Mouse (Mus musculus): Measurements from ENCODE around the gene Stxbp5. TPM values are rescaled to one million over a fixed set of nuclear protein-coding genes. Genes with fewer than 3 reads are reported as not detected.

Gene Stxbp5
- 4.4 and 4.9 TPM in 2 replicates for polyA plus RNA-seq (2014; fragmentation: Nextera tagmentation; extraction: Ambion mirVana)

GRCm38 (mm10) chr10:9901071-9901696 is at the start of gene Stxbp5:
Stxbp5 (minus strand) TSS chr10:9901079.
- peak within 1 kb of the TSS; percentile 96 for H3K4me2 ChIP-seq (ENCODE audit: low read depth, severe bottlenecking)
- no peaks in the 10 kb centered on the region for H3K9me3 ChIP-seq (ENCODE audit: control insufficient read depth, low read length)
- H3K27ac ChIP-seq (replicated peaks; ENCODE audit: low read depth, low read length): peak within 1 kb of the TSS; percentile 76; the same call in 1 of the 2 replicates
- peaks cover 8% of the 10 kb centered on the region; the same call in 1 of the 2 replicates for H3K4me1 ChIP-seq (ENCODE audit: control insufficient read depth, insufficient read depth, low read length)
- H3K36me3 ChIP-seq (ENCODE audit: control insufficient read depth, insufficient read depth, low read length): no peaks in the 10 kb centered on the region
- WGBS: 0% methylated on average over 41 of the region's 52 CpGs
- no peaks in the 10 kb centered on the region for H3K27me3 ChIP-seq (ENCODE audit: control insufficient read depth, insufficient read depth, low read length)
- H3K4me3 ChIP-seq (ENCODE audit: low read depth, low read length): peak within 1 kb of the TSS; percentile 61
- DNase-seq (ENCODE audit: low spot score): peak; percentile 83
- peak; percentile 71 for ATAC-seq (ENCODE audit: insufficient number of reproducible peaks, low FRiP score, low TSS enrichment, low read depth)
- peak within 1 kb of the TSS; percentile 89 for H3K9ac ChIP-seq (ENCODE audit: low read length)

GRCm38 (mm10) chr10:9912395-9912794 is 11.5 kb upstream of the Stxbp5 start:
- 82% methylated on average over 5 of the region's 5 CpGs for WGBS
- Histone ChIP-seq H3K4me2 (ENCODE audit: low read depth, severe bottlenecking) (no peak overlapping the region), H3K9me3 (ENCODE audit: control insufficient read depth, low read length) (no peaks in the 10 kb centered on the region), H3K4me3 (ENCODE audit: low read depth, low read length) (no peak overlapping the region), H3K4me1 (ENCODE audit: control insufficient read depth, insufficient read depth, low read length) (no peaks in the 10 kb centered on the region), H3K27ac (replicated peaks; ENCODE audit: low read depth, low read length) (no peak overlapping the region), H3K9ac (ENCODE audit: low read length) (no peak overlapping the region), H3K27me3 (ENCODE audit: control insufficient read depth, insufficient read depth, low read length) (no peaks in the 10 kb centered on the region), H3K36me3 (ENCODE audit: control insufficient read depth, insufficient read depth, low read length) (no peaks in the 10 kb centered on the region)
- no peak for DNase-seq (ENCODE audit: low spot score)
- no peak for ATAC-seq (ENCODE audit: insufficient number of reproducible peaks, low FRiP score, low TSS enrichment, low read depth)

GRCm38 (mm10) chr10:9907919-9908502 is 7.1 kb upstream of the Stxbp5 start:
- WGBS: 88% methylated on average over 8 of the region's 8 CpGs
- ATAC-seq (ENCODE audit: insufficient number of reproducible peaks, low FRiP score, low TSS enrichment, low read depth): no peak
- H3K27ac ChIP-seq (replicated peaks; ENCODE audit: low read depth, low read length): no peak overlapping the region
- no peak overlapping the region for H3K4me2 ChIP-seq (ENCODE audit: low read depth, severe bottlenecking)
- H3K4me1 ChIP-seq (ENCODE audit: control insufficient read depth, insufficient read depth, low read length): no peaks in the 10 kb centered on the region
- no peak for DNase-seq (ENCODE audit: low spot score)
- no peak overlapping the region for H3K4me3 ChIP-seq (ENCODE audit: low read depth, low read length)
- H3K9ac ChIP-seq (ENCODE audit: low read length): no peak overlapping the region
- H3K36me3 ChIP-seq (ENCODE audit: control insufficient read depth, insufficient read depth, low read length): no peaks in the 10 kb centered on the region
- H3K27me3 ChIP-seq (ENCODE audit: control insufficient read depth, insufficient read depth, low read length): no peaks in the 10 kb centered on the region
- H3K9me3 ChIP-seq (ENCODE audit: control insufficient read depth, low read length): no peaks in the 10 kb centered on the region

- Histone ChIP-seq H3K9me3 (ENCODE audit: control insufficient read depth, low read length) (no peaks in the 10 kb centered on the region), H3K27me3 (ENCODE audit: control insufficient read depth, insufficient read depth, low read length) (no peaks in the 10 kb centered on the region), H3K4me1 (ENCODE audit: control insufficient read depth, insufficient read depth, low read length) (no peaks in the 10 kb centered on the region), H3K36me3 (ENCODE audit: control insufficient read depth, insufficient read depth, low read length) (no peaks in the 10 kb centered on the region), H3K9ac (ENCODE audit: low read length) (no peak overlapping the region), H3K27ac (replicated peaks; ENCODE audit: low read depth, low read length) (no peak overlapping the region), H3K4me3 (ENCODE audit: low read depth, low read length) (no peak overlapping the region), H3K4me2 (ENCODE audit: low read depth, severe bottlenecking) (no peak overlapping the region)
- ATAC-seq (ENCODE audit: insufficient number of reproducible peaks, low FRiP score, low TSS enrichment, low read depth) (no peak), DNase-seq (ENCODE audit: low spot score) (no peak)
- 90% methylated on average over 2 of the region's 2 CpGs for WGBS
Observed at GRCm38 (mm10) chr10:9907519-9907918, 6.6 kb upstream of the Stxbp5 start.

- H3K27me3 ChIP-seq (ENCODE audit: control insufficient read depth, insufficient read depth, low read length): no peaks in the 10 kb centered on the region
- H3K4me3 ChIP-seq (ENCODE audit: low read depth, low read length): no peak overlapping the region
- H3K4me2 ChIP-seq (ENCODE audit: low read depth, severe bottlenecking): no peak overlapping the region
- ATAC-seq (ENCODE audit: insufficient number of reproducible peaks, low FRiP score, low TSS enrichment, low read depth) (no peak), DNase-seq (ENCODE audit: low spot score) (no peak)
- no peak overlapping the region for H3K27ac ChIP-seq (replicated peaks; ENCODE audit: low read depth, low read length)
- H3K9ac ChIP-seq (ENCODE audit: low read length): no peak overlapping the region
- WGBS: 61% methylated on average over 3 of the region's 3 CpGs
- H3K9me3 ChIP-seq (ENCODE audit: control insufficient read depth, low read length): no peaks in the 10 kb centered on the region
- no peaks in the 10 kb centered on the region for H3K4me1 ChIP-seq (ENCODE audit: control insufficient read depth, insufficient read depth, low read length)
- H3K36me3 ChIP-seq (ENCODE audit: control insufficient read depth, insufficient read depth, low read length): no peaks in the 10 kb centered on the region
Observed at GRCm38 (mm10) chr10:9906185-9906584, 5.3 kb upstream of the Stxbp5 start.

GRCm38 (mm10) chr10:9901697-9902239 is 889 bp upstream of the Stxbp5 start:
- Histone ChIP-seq H3K27me3 (ENCODE audit: control insufficient read depth, insufficient read depth, low read length) (no peaks in the 10 kb centered on the region), H3K27ac (replicated peaks; ENCODE audit: low read depth, low read length) (no peak overlapping the region), H3K9ac (ENCODE audit: low read length) (no peak overlapping the region), H3K4me1 (ENCODE audit: control insufficient read depth, insufficient read depth, low read length) (peaks cover 8% of the 10 kb centered on the region; the same call in 1 of the 2 replicates), H3K4me2 (ENCODE audit: low read depth, severe bottlenecking) (peak overlapping the region; percentile 96), H3K36me3 (ENCODE audit: control insufficient read depth, insufficient read depth, low read length) (no peaks in the 10 kb centered on the region), H3K9me3 (ENCODE audit: control insufficient read depth, low read length) (no peaks in the 10 kb centered on the region), H3K4me3 (ENCODE audit: low read depth, low read length) (peak overlapping the region; percentile 61)
- peak; percentile 94 for ATAC-seq (ENCODE audit: insufficient number of reproducible peaks, low FRiP score, low TSS enrichment, low read depth)
- peak; percentile 77 for DNase-seq (ENCODE audit: low spot score)
- under 1% methylated on average over 16 of the region's 16 CpGs for WGBS

- DNase-seq (ENCODE audit: low spot score) (peak; percentile 72), ATAC-seq (ENCODE audit: insufficient number of reproducible peaks, low FRiP score, low TSS enrichment, low read depth) (peak; percentile 42)
- no peaks in the 10 kb centered on the region for H3K9me3 ChIP-seq (ENCODE audit: control insufficient read depth, low read length)
- peak overlapping the region; percentile 89 for H3K9ac ChIP-seq (ENCODE audit: low read length)
- WGBS: under 1% methylated on average over 79 of the region's 81 CpGs
- peak overlapping the region; percentile 76; the same call in 1 of the 2 replicates for H3K27ac ChIP-seq (replicated peaks; ENCODE audit: low read depth, low read length)
- H3K36me3 ChIP-seq (ENCODE audit: control insufficient read depth, insufficient read depth, low read length): no peaks in the 10 kb centered on the region
- H3K4me1 ChIP-seq (ENCODE audit: control insufficient read depth, insufficient read depth, low read length): peaks cover 8% of the 10 kb centered on the region; the same call in 1 of the 2 replicates
- H3K4me3 ChIP-seq (ENCODE audit: low read depth, low read length): peak overlapping the region; percentile 61
- H3K27me3 ChIP-seq (ENCODE audit: control insufficient read depth, insufficient read depth, low read length): no peaks in the 10 kb centered on the region
- H3K4me2 ChIP-seq (ENCODE audit: low read depth, severe bottlenecking): peak overlapping the region; percentile 96
Observed at GRCm38 (mm10) chr10:9900315-9901070, 386 bp downstream of the Stxbp5 start.

- ATAC-seq (ENCODE audit: insufficient number of reproducible peaks, low FRiP score, low TSS enrichment, low read depth) (no peak), DNase-seq (ENCODE audit: low spot score) (peak; percentile 24)
- Histone ChIP-seq H3K27ac (replicated peaks; ENCODE audit: low read depth, low read length) (no peak overlapping the region), H3K9ac (ENCODE audit: low read length) (no peak overlapping the region), H3K4me1 (ENCODE audit: control insufficient read depth, insufficient read depth, low read length) (peaks cover 8% of the 10 kb centered on the region; the same call in 1 of the 2 replicates), H3K9me3 (ENCODE audit: control insufficient read depth, low read length) (no peaks in the 10 kb centered on the region), H3K27me3 (ENCODE audit: control insufficient read depth, insufficient read depth, low read length) (no peaks in the 10 kb centered on the region), H3K4me2 (ENCODE audit: low read depth, severe bottlenecking) (peak overlapping the region; percentile 96), H3K36me3 (ENCODE audit: control insufficient read depth, insufficient read depth, low read length) (no peaks in the 10 kb centered on the region), H3K4me3 (ENCODE audit: low read depth, low read length) (peak overlapping the region; percentile 61)
- WGBS: 3% methylated on average over 15 of the region's 15 CpGs
Observed at GRCm38 (mm10) chr10:9899816-9900215, 1.1 kb downstream of the Stxbp5 start.

Data from limb, embryonic 11.5 days (tissue).